Comparison of ENCODE assay signal across 1 mouse cellular context in genomic region chr4:115840842-115841241, GRCm38 (mm10).
TF ChIP-seq lines count a peak whose summit lies in the region.

No protein-coding gene starts in this region.

TF ChIP-seq in CH12.LX, 34 proteins besides CTCF, POLR2A, EP300 and RAD21:
- peak; percentile 51 for TF ChIP-seq ZKSCAN1 (IDR thresholded peaks at IDR 0.05; ENCODE audit: borderline replicate concordance, low read depth, low read length)
- no peak for TF ChIP-seq MEF2A (IDR thresholded peaks at IDR 0.05; ENCODE audit: borderline replicate concordance, low read depth, low read length)
TF ChIP-seq in CH12.LX: peak in this region for 1.
